Mouse (Mus musculus): Measurements from ENCODE around the gene Zfp518b.

Gene Zfp518b

GRCm38 (mm10) chr5:38634321-38635164 lies 50.1 kb downstream of the Zfp518b start:
- no peak for DNase-seq (ENCODE audit: extremely low spot score, low spot score)

GRCm38 (mm10) chr5:38632463-38633449 lies 51.9 kb downstream of the Zfp518b start:
- peak; percentile 79 for DNase-seq (ENCODE audit: extremely low spot score, low spot score)

GRCm38 (mm10) chr5:38628023-38628422 lies 56.6 kb downstream of the Zfp518b start:
- no peak for DNase-seq (ENCODE audit: extremely low spot score, low spot score)

- no peak for DNase-seq (ENCODE audit: extremely low spot score, low spot score)
These were observed 57.7 kb downstream of the Zfp518b start for GRCm38 (mm10) chr5:38626883-38627282.

GRCm38 (mm10) chr5:38620783-38621182 lies 63.8 kb downstream of the Zfp518b start:
- no peak for DNase-seq (ENCODE audit: extremely low spot score, low spot score)

GRCm38 (mm10) chr5:38618908-38619307 lies 65.7 kb downstream of the Zfp518b start:
- DNase-seq (ENCODE audit: extremely low spot score, low spot score) = no peak

Measured in neural tube, embryonic 10.5 days (tissue).